Mouse (Mus musculus) cerebellum, adult 2 months (tissue): ENCODE measurements around the gene Gps2.

Experiments
- CTCF ChIP-seq: fragments of 200-500 bp; IDR thresholded peaks from 2 replicates; pipeline ENCODE4 v1.5.1; 2011; ENCODE audit warnings: low read depth, mild to moderate bottlenecking, control low read depth, low read length, moderate library complexity, borderline replicate concordance; ENCODE audit not compliant: insufficient read depth
- POLR2A ChIP-seq: fragments of 200-500 bp; IDR thresholded peaks from 2 replicates; pipeline ENCODE4 v1.6.1; 2011; ENCODE audit warnings: low read length, control low read depth, borderline replicate concordance; ENCODE audit not compliant: insufficient read depth

GRCm38 (mm10) chr11:69956218-69956617 lies 42.5 kb downstream of the Gps2 start:
- no peak for TF ChIP-seq CTCF
- no peak for TF ChIP-seq POLR2A
